Mouse (Mus musculus): ENCODE results near the gene Lmf1. TPM values are rescaled to one million over a fixed set of nuclear protein-coding genes. Genes with fewer than 3 reads are reported as not detected.

Gene Lmf1
- polyA plus RNA-seq, 1 experiment = 19.2 TPM

DNA sequence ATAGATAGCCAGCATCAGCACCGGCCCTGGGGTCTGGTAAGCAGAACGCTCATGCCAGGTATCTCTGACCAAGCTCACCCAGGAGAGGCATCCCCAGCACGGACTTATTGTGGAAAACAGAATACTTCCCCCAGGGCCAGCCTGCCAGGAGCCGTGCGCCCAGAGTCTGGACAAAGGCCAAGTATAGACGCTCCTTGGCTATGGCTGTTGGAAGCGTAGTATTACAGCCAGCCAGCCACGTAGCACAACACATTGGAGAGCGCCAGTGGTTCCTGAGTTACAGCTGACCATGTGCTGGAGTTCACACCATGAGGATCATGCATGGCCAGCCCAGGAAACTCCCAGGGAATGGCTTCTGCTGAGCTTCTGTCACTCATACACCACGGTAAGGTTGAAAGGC lies 55.2 kb downstream of the Lmf1 start:
- no peak overlapping the region for H3K27ac ChIP-seq (ENCODE audit: insufficient read depth, low read length)
- TF ChIP-seq CTCF (IDR thresholded peaks at IDR 0.05; ENCODE audit: borderline replicate concordance, insufficient read depth, low read length) (no peak), POLR2A (IDR thresholded peaks at IDR 0.05; ENCODE audit: low read depth, low read length) (no peak)

DNA sequence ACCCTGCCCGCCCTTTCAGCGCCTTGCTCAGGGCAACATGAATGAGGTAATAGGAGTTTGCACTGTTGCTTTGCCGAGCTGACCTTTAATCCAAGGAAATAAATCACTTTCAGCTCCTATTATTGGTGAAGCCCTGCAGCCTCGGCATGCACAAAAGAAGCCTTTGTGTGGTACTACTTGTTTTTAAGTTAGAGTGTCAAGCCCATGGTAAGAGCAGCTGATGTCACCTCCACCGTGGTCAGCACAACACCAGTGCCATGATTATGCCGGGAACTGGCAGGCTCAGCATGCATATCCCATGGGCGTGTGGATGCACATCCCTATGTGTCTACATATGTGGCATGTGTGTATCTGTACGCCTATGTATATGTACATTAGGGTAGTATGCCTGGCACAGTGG lies 56.5 kb downstream of the Lmf1 start:
- no peak overlapping the region for H3K27ac ChIP-seq (ENCODE audit: insufficient read depth, low read length)
- H3K4me1 ChIP-seq (ENCODE audit: control insufficient read depth, insufficient read depth, low read length) = no peaks in the 10 kb centered on the region
- TF ChIP-seq CTCF (IDR thresholded peaks at IDR 0.05; ENCODE audit: borderline replicate concordance, insufficient read depth, low read length) (no peak), POLR2A (IDR thresholded peaks at IDR 0.05; ENCODE audit: low read depth, low read length) (no peak)
- H3K4me3 ChIP-seq (ENCODE audit: insufficient read depth, low read length) = no peak overlapping the region

More for the DNA sequence above, 55.2 kb downstream of the Lmf1 start:
- Histone ChIP-seq H3K4me3 (ENCODE audit: insufficient read depth, low read length) (no peak overlapping the region), H3K4me1 (ENCODE audit: control insufficient read depth, insufficient read depth, low read length) (no peaks in the 10 kb centered on the region)

DNA sequence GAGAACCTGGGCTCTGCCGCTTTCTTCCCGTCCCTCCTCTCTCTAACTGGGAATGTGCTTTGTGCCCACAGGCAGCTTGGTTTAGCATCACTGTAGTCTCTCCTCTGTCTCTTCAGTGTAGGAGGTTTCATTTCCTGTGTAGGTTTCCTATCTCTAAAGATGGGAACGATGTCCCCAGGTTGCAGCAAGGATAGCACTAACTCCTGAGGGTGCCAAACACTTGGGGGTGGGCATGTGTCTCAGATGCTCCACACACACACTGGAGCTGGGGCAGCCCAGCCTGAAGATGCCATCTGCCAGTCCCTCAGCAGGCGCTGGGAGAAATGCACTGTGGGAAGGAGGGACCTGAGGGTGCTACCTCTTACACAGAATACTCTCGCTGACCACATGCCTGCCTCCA lies 56.9 kb downstream of the Lmf1 start:
- TF ChIP-seq POLR2A (IDR thresholded peaks at IDR 0.05; ENCODE audit: low read depth, low read length) (no peak), CTCF (IDR thresholded peaks at IDR 0.05; ENCODE audit: borderline replicate concordance, insufficient read depth, low read length) (no peak)
- Histone ChIP-seq H3K4me3 (ENCODE audit: insufficient read depth, low read length) (no peak overlapping the region), H3K27ac (ENCODE audit: insufficient read depth, low read length) (no peak overlapping the region), H3K4me1 (ENCODE audit: control insufficient read depth, insufficient read depth, low read length) (no peaks in the 10 kb centered on the region)

DNA sequence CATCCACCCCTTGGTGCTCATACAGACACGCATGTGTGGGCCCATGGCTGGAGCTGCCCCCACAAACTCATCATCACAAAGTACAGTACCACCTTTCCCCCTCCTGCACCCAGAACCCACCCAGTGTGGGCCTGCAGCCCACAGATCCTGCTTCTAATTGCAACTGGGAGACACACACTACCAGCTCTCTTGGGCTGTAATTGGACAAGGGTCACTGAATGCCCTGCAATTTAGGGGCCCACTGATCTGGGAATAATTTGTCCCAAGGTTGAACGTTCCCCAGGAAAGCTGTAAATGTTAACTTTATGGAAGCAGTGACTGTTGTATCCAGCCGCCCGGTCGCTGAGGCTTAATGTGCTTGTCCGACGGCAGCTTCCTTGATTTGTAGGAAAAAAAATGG lies 59.1 kb downstream of the Lmf1 start:
- no peaks in the 10 kb centered on the region for H3K4me1 ChIP-seq (ENCODE audit: control insufficient read depth, insufficient read depth, low read length)

DNA sequence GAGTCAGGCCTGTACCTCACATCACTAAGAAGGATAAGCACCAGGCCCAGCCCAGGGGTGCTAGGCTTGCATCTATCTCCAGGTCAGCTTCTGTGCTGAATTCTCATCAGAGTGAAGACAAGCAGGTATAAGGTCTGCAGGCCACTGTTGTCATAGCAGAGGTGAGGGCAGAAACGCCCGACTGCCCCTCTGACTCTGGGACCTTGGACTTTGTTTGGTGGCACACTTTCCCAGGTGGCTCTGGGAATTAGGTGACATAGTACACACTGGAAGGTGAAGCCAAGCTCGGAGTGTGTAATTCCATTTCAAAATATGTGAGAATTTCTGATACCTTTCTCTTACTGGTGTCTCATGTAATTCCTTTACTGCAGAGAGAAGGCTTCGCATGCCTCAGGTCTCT lies 59.6 kb downstream of the Lmf1 start:
- no peak for TF ChIP-seq POLR2A (IDR thresholded peaks at IDR 0.05; ENCODE audit: low read depth, low read length)
- TF ChIP-seq CTCF (IDR thresholded peaks at IDR 0.05; ENCODE audit: borderline replicate concordance, insufficient read depth, low read length) = no peak
- Histone ChIP-seq H3K4me3 (ENCODE audit: insufficient read depth, low read length) (no peak overlapping the region), H3K4me1 (ENCODE audit: control insufficient read depth, insufficient read depth, low read length) (no peaks in the 10 kb centered on the region), H3K27ac (ENCODE audit: insufficient read depth, low read length) (no peak overlapping the region)

More for the DNA sequence above, 59.1 kb downstream of the Lmf1 start:
- TF ChIP-seq POLR2A (IDR thresholded peaks at IDR 0.05; ENCODE audit: low read depth, low read length) (no peak), CTCF (IDR thresholded peaks at IDR 0.05; ENCODE audit: borderline replicate concordance, insufficient read depth, low read length) (no peak)
- no peak overlapping the region for H3K4me3 ChIP-seq (ENCODE audit: insufficient read depth, low read length)
- H3K27ac ChIP-seq (ENCODE audit: insufficient read depth, low read length) = no peak overlapping the region

DNA sequence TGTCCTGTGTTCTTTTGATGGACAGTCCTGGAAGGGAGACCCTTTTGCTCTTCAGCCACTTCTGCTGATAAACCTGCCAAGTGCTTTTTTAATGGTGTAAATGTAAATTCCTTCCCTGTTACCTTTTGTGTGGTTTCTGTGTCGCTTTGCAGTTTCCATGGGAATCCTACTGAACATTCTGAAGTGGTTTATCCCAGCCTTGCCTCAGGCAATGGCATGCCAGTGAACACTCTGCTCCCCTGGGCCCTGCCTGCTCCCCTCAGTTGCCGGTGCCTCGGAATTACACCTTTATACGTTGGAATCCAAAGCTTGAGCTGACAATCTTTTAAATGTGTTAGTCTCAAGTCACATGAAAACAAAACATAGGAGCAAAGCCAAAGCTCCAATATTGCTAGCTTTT lies 62.1 kb downstream of the Lmf1 start:
- Histone ChIP-seq H3K4me3 (ENCODE audit: insufficient read depth, low read length) (no peak overlapping the region), H3K27ac (ENCODE audit: insufficient read depth, low read length) (no peak overlapping the region), H3K4me1 (ENCODE audit: control insufficient read depth, insufficient read depth, low read length) (no peaks in the 10 kb centered on the region)
- TF ChIP-seq CTCF (IDR thresholded peaks at IDR 0.05; ENCODE audit: borderline replicate concordance, insufficient read depth, low read length) (no peak), POLR2A (IDR thresholded peaks at IDR 0.05; ENCODE audit: low read depth, low read length) (no peak)

DNA sequence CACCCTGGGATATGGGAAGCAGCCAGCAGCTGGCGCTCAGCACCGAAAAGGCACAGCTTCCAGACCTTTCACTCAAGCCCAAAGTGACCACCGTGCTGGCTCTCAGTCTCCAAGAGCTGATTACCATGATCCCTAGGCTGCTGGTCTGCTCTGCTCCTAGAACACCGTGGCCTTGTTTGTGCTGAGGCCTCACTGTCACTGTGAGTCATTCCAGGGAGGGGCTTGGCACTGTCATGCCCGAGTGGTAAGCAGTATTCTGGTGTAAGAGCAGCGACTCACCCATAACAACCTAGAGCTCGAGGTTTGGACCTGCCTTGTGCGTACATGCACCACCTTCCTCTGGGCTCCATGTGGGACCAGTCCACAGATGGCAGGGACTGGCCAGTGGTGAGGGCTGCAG lies 63.1 kb downstream of the Lmf1 start:
- H3K4me1 ChIP-seq (ENCODE audit: control insufficient read depth, insufficient read depth, low read length) = no peaks in the 10 kb centered on the region

DNA sequence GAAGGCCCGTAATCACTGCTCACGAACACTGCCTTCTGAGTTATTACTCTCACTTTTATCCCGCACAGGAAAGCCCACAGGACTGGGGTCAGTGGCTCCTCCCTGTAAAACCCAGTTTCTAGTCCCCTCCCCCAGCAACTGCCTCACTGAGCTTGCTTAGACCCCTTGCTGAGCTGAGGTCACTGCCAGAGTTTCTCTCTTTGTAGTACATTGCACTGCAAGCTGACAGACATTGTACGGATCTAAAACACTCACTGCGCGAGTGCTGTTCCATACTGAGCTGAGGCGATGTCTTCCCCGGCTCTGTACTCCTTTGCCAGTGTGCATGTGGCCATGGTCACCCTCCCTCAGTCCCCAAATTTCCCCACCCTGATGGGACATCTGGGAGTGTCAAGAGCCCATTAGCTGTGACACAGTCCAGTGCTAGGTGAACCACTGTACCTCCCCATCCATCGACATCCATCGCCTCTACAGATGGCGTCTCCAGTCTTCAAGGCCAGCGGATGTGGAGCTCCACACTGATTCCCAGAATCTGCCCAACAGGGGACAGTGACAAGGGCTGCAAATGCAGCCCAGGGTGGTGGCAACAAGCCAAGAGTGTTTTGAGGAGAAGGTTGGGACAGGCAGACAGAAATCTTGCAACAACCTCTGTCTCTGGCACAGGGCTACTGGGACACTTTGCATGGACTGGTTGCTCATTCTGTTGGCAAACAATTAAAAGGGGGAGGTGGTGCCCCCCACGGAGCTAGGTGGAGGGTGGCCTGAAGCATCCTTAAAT lies 64.8 kb downstream of the Lmf1 start:
- no peak for TF ChIP-seq POLR2A (IDR thresholded peaks at IDR 0.05; ENCODE audit: low read depth, low read length)
- TF ChIP-seq CTCF (IDR thresholded peaks at IDR 0.05; ENCODE audit: borderline replicate concordance, insufficient read depth, low read length) = no peak
- Histone ChIP-seq H3K4me3 (ENCODE audit: insufficient read depth, low read length) (no peak overlapping the region), H3K27ac (ENCODE audit: insufficient read depth, low read length) (no peak overlapping the region), H3K4me1 (ENCODE audit: control insufficient read depth, insufficient read depth, low read length) (no peaks in the 10 kb centered on the region)

More for the DNA sequence above, 63.1 kb downstream of the Lmf1 start:
- no peak for TF ChIP-seq POLR2A (IDR thresholded peaks at IDR 0.05; ENCODE audit: low read depth, low read length)
- Histone ChIP-seq H3K27ac (ENCODE audit: insufficient read depth, low read length) (no peak overlapping the region), H3K4me3 (ENCODE audit: insufficient read depth, low read length) (no peak overlapping the region)

DNA sequence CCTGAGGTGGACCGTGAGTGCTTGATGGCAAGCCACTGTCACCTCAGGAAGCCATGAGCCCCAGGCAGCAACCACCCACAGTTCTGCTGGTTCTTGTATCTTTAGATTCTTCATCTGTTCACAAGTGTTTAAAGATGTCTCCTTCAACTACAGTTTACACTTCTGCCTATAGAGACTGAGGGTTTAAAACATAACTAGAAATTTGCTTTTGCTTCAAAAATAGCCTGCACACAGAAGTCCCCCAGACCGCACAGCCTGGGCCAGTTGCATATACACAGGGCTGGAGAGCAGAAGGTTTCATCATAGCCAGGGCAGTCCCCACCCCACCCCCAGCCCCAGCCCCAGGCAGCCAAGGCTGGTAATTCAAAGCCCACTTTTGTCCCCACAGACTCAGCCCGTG lies 65.9 kb downstream of the Lmf1 start:
- Histone ChIP-seq H3K4me3 (ENCODE audit: insufficient read depth, low read length) (no peak overlapping the region), H3K4me1 (ENCODE audit: control insufficient read depth, insufficient read depth, low read length) (no peaks in the 10 kb centered on the region), H3K27ac (ENCODE audit: insufficient read depth, low read length) (no peak overlapping the region)
- TF ChIP-seq POLR2A (IDR thresholded peaks at IDR 0.05; ENCODE audit: low read depth, low read length) = no peak
- TF ChIP-seq CTCF (IDR thresholded peaks at IDR 0.05; ENCODE audit: borderline replicate concordance, insufficient read depth, low read length) = no peak

DNA sequence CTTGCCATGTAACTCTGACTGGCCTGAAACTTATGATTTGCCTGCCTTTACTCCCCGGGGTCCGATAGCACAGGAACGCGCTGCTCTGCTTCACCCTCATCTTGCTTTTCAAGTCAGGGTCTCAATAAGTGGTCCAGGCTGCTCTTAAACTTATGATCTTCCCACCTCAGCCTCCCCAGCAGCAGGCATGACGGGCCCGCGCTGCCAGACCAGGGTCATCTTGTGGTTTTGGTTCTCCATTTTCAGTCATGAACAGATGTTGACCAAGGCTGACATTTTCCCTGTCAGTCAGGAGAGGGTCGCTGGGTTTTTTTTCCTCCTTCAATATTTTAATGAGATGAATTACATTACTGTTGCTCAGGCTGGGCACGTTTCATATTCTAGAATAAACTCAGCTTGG lies 66.8 kb downstream of the Lmf1 start:
- TF ChIP-seq POLR2A (IDR thresholded peaks at IDR 0.05; ENCODE audit: low read depth, low read length) (no peak), CTCF (IDR thresholded peaks at IDR 0.05; ENCODE audit: borderline replicate concordance, insufficient read depth, low read length) (no peak)
- H3K27ac ChIP-seq (ENCODE audit: insufficient read depth, low read length) = no peak overlapping the region
- no peak overlapping the region for H3K4me3 ChIP-seq (ENCODE audit: insufficient read depth, low read length)
- H3K4me1 ChIP-seq (ENCODE audit: control insufficient read depth, insufficient read depth, low read length) = no peaks in the 10 kb centered on the region

All from embryonic fibroblast, embryonic 13.5 days (primary cell).